Mouse (Mus musculus): Measurements from ENCODE around the gene C1qtnf9. TPM values are rescaled to one million over a fixed set of nuclear protein-coding genes. Genes with fewer than 3 reads are reported as not detected.

The C1qtnf9 gene
- total RNA-seq, 1 experiment, result 0.49 TPM

GRCm38 (mm10) chr14:60805871-60806270 lies 37.9 kb downstream of the C1qtnf9 start:
- TF ChIP-seq ZC3H11A (IDR thresholded peaks at IDR 0.05; ENCODE audit: borderline replicate concordance, low read depth, low read length), result no peak
- no peak for TF ChIP-seq CHD2 (IDR thresholded peaks at IDR 0.05; ENCODE audit: low read depth, low read length)
- no peak for TF ChIP-seq ZNF384 (IDR thresholded peaks at IDR 0.05; ENCODE audit: low read depth, low read length)
- Histone ChIP-seq H3K36me3 (ENCODE audit: control insufficient read depth, insufficient read depth, low read length, poor library complexity, severe bottlenecking) (peaks cover 14% of the 10 kb centered on the region; the same call in 1 of the 2 replicates), H3K4me1 (ENCODE audit: control insufficient read depth in 2 of 2, insufficient read depth in 2 of 2, low read length in 2 of 2, poor library complexity in 1 of 2) (peaks cover 0 to 3% of the 10 kb centered on the region in 2 experiments; a peak in 1 of 4 replicates), H3K27ac (ENCODE audit: insufficient read depth, low read depth, low read length, poor library complexity, severe bottlenecking) (no peak overlapping the region), H3K4me3 (ENCODE audit: insufficient read depth in 1 of 2, low read depth in 1 of 2, low read length in 2 of 2, poor library complexity in 1 of 2, severe bottlenecking in 1 of 2) (no peak overlapping the region), H3K9me3 (ENCODE audit: control insufficient read depth, insufficient read depth, low read depth, low read length) (no peaks in the 10 kb centered on the region), H3K9ac (ENCODE audit: insufficient read depth, low read depth, low read length, poor library complexity, severe bottlenecking) (no peak overlapping the region)
- in situ Hi-C loops (cut with MboI; ENCODE audit: low sequenced_read_pairs in 2 of 2, unreplicated experiment in 2 of 2), result loop anchor here in 1 of 2 experiments (5.0 kb wide), 1 partner anchor 306 kb away; no protein-coding TSS in a partner anchor
- no peak for DNase-seq (ENCODE audit: low read depth, low spot score)

DNA sequence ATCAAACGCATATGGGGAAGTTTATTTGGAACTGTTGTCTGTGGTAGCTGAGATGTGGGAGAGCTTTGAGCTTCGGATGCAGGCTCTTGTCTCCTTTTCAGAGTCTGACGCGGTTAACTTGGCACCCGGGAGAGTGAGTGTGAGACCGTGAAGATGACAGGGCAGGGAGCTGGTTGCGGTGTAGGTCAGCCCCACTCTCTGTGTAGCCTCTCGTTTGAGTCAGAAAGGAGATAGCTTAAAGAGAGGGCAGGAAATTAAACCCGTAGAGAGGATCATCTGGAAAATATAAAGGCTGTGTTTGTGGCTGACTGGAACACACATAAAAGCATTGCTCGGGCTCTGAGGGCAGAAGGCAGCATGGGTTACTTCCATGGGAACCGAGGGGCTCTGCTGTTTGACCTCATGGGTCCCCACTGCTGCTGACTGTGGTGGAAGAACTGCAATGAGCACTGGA lies 39.0 kb downstream of the C1qtnf9 start:
- Histone ChIP-seq H3K9ac (ENCODE audit: insufficient read depth, low read depth, low read length, poor library complexity, severe bottlenecking) (no peak overlapping the region), H3K4me1 (ENCODE audit: control insufficient read depth in 2 of 2, insufficient read depth in 2 of 2, low read length in 2 of 2, poor library complexity in 1 of 2) (peaks cover 0 to 3% of the 10 kb centered on the region in 2 experiments; a peak in 1 of 4 replicates), H3K4me3 (ENCODE audit: insufficient read depth in 1 of 2, low read depth in 1 of 2, low read length in 2 of 2, poor library complexity in 1 of 2, severe bottlenecking in 1 of 2) (no peak overlapping the region), H3K36me3 (ENCODE audit: control insufficient read depth, insufficient read depth, low read length, poor library complexity, severe bottlenecking) (peaks cover 9% of the 10 kb centered on the region; the same call in 1 of the 2 replicates), H3K27ac (ENCODE audit: insufficient read depth, low read depth, low read length, poor library complexity, severe bottlenecking) (no peak overlapping the region), H3K9me3 (ENCODE audit: control insufficient read depth, insufficient read depth, low read depth, low read length) (no peaks in the 10 kb centered on the region)
- DNase-seq (ENCODE audit: low read depth, low spot score), result no peak
- no peak for TF ChIP-seq ZNF384 (IDR thresholded peaks at IDR 0.05; ENCODE audit: low read depth, low read length)
- no peak for TF ChIP-seq ZC3H11A (IDR thresholded peaks at IDR 0.05; ENCODE audit: borderline replicate concordance, low read depth, low read length)
- in situ Hi-C loops (cut with MboI; ENCODE audit: low sequenced_read_pairs in 2 of 2, unreplicated experiment in 2 of 2), result loop anchor here in 1 of 2 experiments (5.0 kb wide), 1 partner anchor 305 kb away; no protein-coding TSS in a partner anchor

- no peak for DNase-seq (ENCODE audit: low read depth, low spot score)
- Histone ChIP-seq H3K9ac (ENCODE audit: insufficient read depth, low read depth, low read length, poor library complexity, severe bottlenecking) (no peak overlapping the region), H3K4me3 (ENCODE audit: insufficient read depth in 1 of 2, low read depth in 1 of 2, low read length in 2 of 2, poor library complexity in 1 of 2, severe bottlenecking in 1 of 2) (no peak overlapping the region), H3K4me1 (ENCODE audit: control insufficient read depth in 2 of 2, insufficient read depth in 2 of 2, low read length in 2 of 2, poor library complexity in 1 of 2) (no peaks in the 10 kb centered on the region), H3K27ac (ENCODE audit: insufficient read depth, low read depth, low read length, poor library complexity, severe bottlenecking) (no peak overlapping the region), H3K36me3 (ENCODE audit: control insufficient read depth, insufficient read depth, low read length, poor library complexity, severe bottlenecking) (peaks cover 4% of the 10 kb centered on the region; the same call in 1 of the 2 replicates), H3K9me3 (ENCODE audit: control insufficient read depth, insufficient read depth, low read depth, low read length) (no peaks in the 10 kb centered on the region)
- in situ Hi-C loops (cut with MboI; ENCODE audit: low sequenced_read_pairs in 2 of 2, unreplicated experiment in 2 of 2), result loop anchor here in 1 of 2 experiments (5.0 kb wide), 1 partner anchor 302 kb away; no protein-coding TSS in a partner anchor
- TF ChIP-seq MAFK (IDR thresholded peaks at IDR 0.05; ENCODE audit: insufficient read depth, low read depth, low read length) (no peak), CHD2 (IDR thresholded peaks at IDR 0.05; ENCODE audit: low read depth, low read length) (no peak), ZNF384 (IDR thresholded peaks at IDR 0.05; ENCODE audit: low read depth, low read length) (no peak), HCFC1 (IDR thresholded peaks at IDR 0.05; ENCODE audit: borderline replicate concordance, insufficient read depth, low read length) (no peak), ZC3H11A (IDR thresholded peaks at IDR 0.05; ENCODE audit: borderline replicate concordance, low read depth, low read length) (no peak)
Measured at GRCm38 (mm10) chr14:60809881-60810280, 41.9 kb downstream of the C1qtnf9 start.

- Histone ChIP-seq H3K4me1 (ENCODE audit: control insufficient read depth in 2 of 2, insufficient read depth in 2 of 2, low read length in 2 of 2, poor library complexity in 1 of 2) (no peaks in the 10 kb centered on the region), H3K9ac (ENCODE audit: insufficient read depth, low read depth, low read length, poor library complexity, severe bottlenecking) (no peak overlapping the region), H3K27ac (ENCODE audit: insufficient read depth, low read depth, low read length, poor library complexity, severe bottlenecking) (no peak overlapping the region), H3K36me3 (ENCODE audit: control insufficient read depth, insufficient read depth, low read length, poor library complexity, severe bottlenecking) (peaks cover 2% of the 10 kb centered on the region; the same call in 1 of the 2 replicates), H3K9me3 (ENCODE audit: control insufficient read depth, insufficient read depth, low read depth, low read length) (no peaks in the 10 kb centered on the region), H3K4me3 (ENCODE audit: insufficient read depth in 1 of 2, low read depth in 1 of 2, low read length in 2 of 2, poor library complexity in 1 of 2, severe bottlenecking in 1 of 2) (no peak overlapping the region)
- DNase-seq (ENCODE audit: low read depth, low spot score), result no peak
- in situ Hi-C loops (cut with MboI; ENCODE audit: low sequenced_read_pairs in 2 of 2, unreplicated experiment in 2 of 2), result no loop called here
- TF ChIP-seq MAFK (IDR thresholded peaks at IDR 0.05; ENCODE audit: insufficient read depth, low read depth, low read length) (no peak), CHD2 (IDR thresholded peaks at IDR 0.05; ENCODE audit: low read depth, low read length) (no peak), HCFC1 (IDR thresholded peaks at IDR 0.05; ENCODE audit: borderline replicate concordance, insufficient read depth, low read length) (no peak), ZNF384 (IDR thresholded peaks at IDR 0.05; ENCODE audit: low read depth, low read length) (no peak), ZC3H11A (IDR thresholded peaks at IDR 0.05; ENCODE audit: borderline replicate concordance, low read depth, low read length) (no peak)
Measured at GRCm38 (mm10) chr14:60811547-60811946, 43.6 kb downstream of the C1qtnf9 start.

DNA sequence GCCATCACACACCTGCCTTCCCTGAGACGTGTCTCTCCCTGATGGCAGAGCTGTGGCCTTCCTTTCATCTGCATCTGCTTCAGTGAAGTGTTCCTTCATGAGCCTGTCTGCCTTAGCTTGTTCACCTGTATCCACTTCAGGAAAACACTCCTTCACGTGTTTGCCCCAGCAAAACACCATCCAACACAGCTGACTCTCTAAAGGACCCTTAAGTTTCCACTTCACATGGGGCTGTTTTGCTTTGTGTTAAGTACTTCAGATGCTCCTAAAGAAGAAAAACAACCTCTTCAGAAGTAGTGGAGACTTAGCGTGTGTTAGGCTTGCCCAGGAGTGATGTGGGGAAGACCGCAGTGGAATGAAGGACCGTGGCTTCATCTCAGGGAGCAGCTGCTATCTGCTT lies 47.2 kb downstream of the C1qtnf9 start:
- no peak overlapping the region for H3K9ac ChIP-seq (ENCODE audit: insufficient read depth, low read depth, low read length, poor library complexity, severe bottlenecking)
- peaks cover 5% of the 10 kb centered on the region; the same call in 1 of the 2 replicates for H3K36me3 ChIP-seq (ENCODE audit: control insufficient read depth, insufficient read depth, low read length, poor library complexity, severe bottlenecking)
- H3K4me1 ChIP-seq (ENCODE audit: control insufficient read depth in 2 of 2, insufficient read depth in 2 of 2, low read length in 2 of 2, poor library complexity in 1 of 2), result no peaks in the 10 kb centered on the region
- no peak for DNase-seq (ENCODE audit: low read depth, low spot score)
- in situ Hi-C loops (cut with MboI; ENCODE audit: low sequenced_read_pairs in 2 of 2, unreplicated experiment in 2 of 2), result no loop called here
- no peak overlapping the region for H3K4me3 ChIP-seq (ENCODE audit: insufficient read depth in 1 of 2, low read depth in 1 of 2, low read length in 2 of 2, poor library complexity in 1 of 2, severe bottlenecking in 1 of 2)
- no peaks in the 10 kb centered on the region for H3K9me3 ChIP-seq (ENCODE audit: control insufficient read depth, insufficient read depth, low read depth, low read length)
- TF ChIP-seq CHD2 (IDR thresholded peaks at IDR 0.05; ENCODE audit: low read depth, low read length), result no peak
- TF ChIP-seq ZC3H11A (IDR thresholded peaks at IDR 0.05; ENCODE audit: borderline replicate concordance, low read depth, low read length), result no peak
- no peak for TF ChIP-seq MAFK (IDR thresholded peaks at IDR 0.05; ENCODE audit: insufficient read depth, low read depth, low read length)
- no peak for TF ChIP-seq HCFC1 (IDR thresholded peaks at IDR 0.05; ENCODE audit: borderline replicate concordance, insufficient read depth, low read length)
- no peak for TF ChIP-seq ZNF384 (IDR thresholded peaks at IDR 0.05; ENCODE audit: low read depth, low read length)
- no peak overlapping the region for H3K27ac ChIP-seq (ENCODE audit: insufficient read depth, low read depth, low read length, poor library complexity, severe bottlenecking)
